Mouse (Mus musculus) CH12.LX (cell line): Measurements from ENCODE around the gene Fosb. TPM values are rescaled to one million over a fixed set of nuclear protein-coding genes. Genes with fewer than 3 reads are reported as not detected.

Source experiments
- DNase-seq: peaks from one replicate; pipeline ENCODE4 v3.0.0-alpha.2; 2013; ENCODE audit errors: extremely low read depth
- H3K27ac ChIP-seq: 2 replicates; pipeline ENCODE4 v1.5.1; 2012; ENCODE audit warnings: low read depth, mild to moderate bottlenecking, control low read depth, moderate library complexity; ENCODE audit not compliant: insufficient read depth
- H3K27me3 ChIP-seq: replicated peaks from 2 replicates; pipeline ENCODE3; 2012; ENCODE audit warnings: inconsistent platforms
- H3K36me3 ChIP-seq, 2 experiments: replicated peaks in 1 of 2; 2 replicates each; pipeline versions ENCODE3 to v1.6.1; 2012; ENCODE audit warnings: inconsistent platforms in 1 of 2, low read length in 1 of 2, mild to moderate bottlenecking in 1 of 2, mixed read lengths in 1 of 2, moderate library complexity in 1 of 2; ENCODE audit not compliant: control insufficient read depth in 1 of 2, insufficient read depth in 1 of 2
- H3K4me1 ChIP-seq, 2 experiments: 2 replicates each; pipeline ENCODE4 v1.6.1; 2012; ENCODE audit warnings: inconsistent platforms in 1 of 2, moderate library complexity in 1 of 2; ENCODE audit not compliant: insufficient read depth in 2 of 2, control insufficient read depth in 1 of 2
- H3K4me2 ChIP-seq: 2 replicates; pipeline ENCODE4 v1.6.1; 2012; ENCODE audit warnings: low read depth, mild to moderate bottlenecking, control low read depth; ENCODE audit not compliant: poor library complexity, insufficient read depth, severe bottlenecking
- H3K4me3 ChIP-seq, 3 experiments: fragments of 150-350 bp in 1 of 3; sonication (generic) in 1 of 3; replicated peaks in 1 of 3; 2 replicates each; pipeline versions ENCODE3 to v1.5.1; 2011 to 2012; ENCODE audit warnings: low read depth in 2 of 3, low read length in 2 of 3, mild to moderate bottlenecking in 2 of 3, moderate library complexity in 2 of 3, control low read depth in 1 of 3, improper control_type of control experiment in 1 of 3, inconsistent platforms in 1 of 3, mixed read lengths in 1 of 3; ENCODE audit not compliant: poor library complexity in 1 of 3
- H3K79me2 ChIP-seq: replicated peaks from 2 replicates; pipeline ENCODE4 v1.6.1; 2012; ENCODE audit warnings: mild to moderate bottlenecking, moderate library complexity; ENCODE audit not compliant: control insufficient read depth, poor library complexity, insufficient read depth, severe bottlenecking; ENCODE audit errors: extremely low read depth
- H3K9ac ChIP-seq: 2 replicates; pipeline ENCODE4 v1.6.1; 2012; ENCODE audit warnings: low read depth, mild to moderate bottlenecking, control low read depth, moderate library complexity; ENCODE audit not compliant: insufficient read depth
- H3K9me3 ChIP-seq: replicated peaks from 2 replicates; pipeline ENCODE3; 2012; ENCODE audit warnings: low read length, inconsistent platforms, mixed read lengths
- BHLHE40 ChIP-seq: IDR thresholded peaks from 2 replicates; pipeline ENCODE4 v1.6.1; 2011; ENCODE audit warnings: mild to moderate bottlenecking, low read depth, low read length, improper control_type of control experiment
- CHD1 ChIP-seq: IDR thresholded peaks from 2 replicates; pipeline ENCODE4 v1.6.1; 2012; ENCODE audit warnings: low read depth, low read length, improper control_type of control experiment, inconsistent platforms
- CHD2 ChIP-seq: IDR thresholded peaks from 2 replicates; pipeline ENCODE4 v1.6.1; 2011; ENCODE audit warnings: low read length, improper control_type of control experiment
- CTCF ChIP-seq, 2 experiments: IDR thresholded peaks in 1 of 2; conservative IDR thresholded peaks in 1 of 2; 2 replicates each; pipeline ENCODE4 v1.5.1; 2011 to 2012; ENCODE audit warnings: low read depth in 2 of 2, low read length in 2 of 2, improper control_type of control experiment in 1 of 2, inconsistent platforms in 1 of 2, mild to moderate bottlenecking in 1 of 2, moderate library complexity in 1 of 2
- ELF1 ChIP-seq: IDR thresholded peaks from 2 replicates; pipeline ENCODE4 v1.6.1; 2014; ENCODE audit warnings: low read depth, mild to moderate bottlenecking, inconsistent platforms, low read length, improper control_type of control experiment
- EP300 ChIP-seq: IDR thresholded peaks from 2 replicates; pipeline ENCODE4 v1.6.1; 2011; ENCODE audit warnings: low read length, improper control_type of control experiment
- ETS1 ChIP-seq: conservative IDR thresholded peaks from 2 replicates; pipeline ENCODE4 v1.6.1; 2012; ENCODE audit warnings: low read depth, mild to moderate bottlenecking, inconsistent platforms, low read length, improper control_type of control experiment, moderate library complexity
- GABPA ChIP-seq: IDR thresholded peaks from 2 replicates; pipeline ENCODE4 v1.6.1; 2012; ENCODE audit warnings: low read depth, low read length, improper control_type of control experiment, inconsistent platforms; ENCODE audit not compliant: insufficient replicate concordance
- HCFC1 ChIP-seq: IDR thresholded peaks from 2 replicates; pipeline ENCODE4 v1.6.1; 2012; ENCODE audit warnings: low read depth, mild to moderate bottlenecking, inconsistent platforms, low read length, improper control_type of control experiment
- JUND ChIP-seq: conservative IDR thresholded peaks from 2 replicates; pipeline ENCODE4 v1.6.1; 2011; ENCODE audit warnings: low read depth, low read length, improper control_type of control experiment
- MAFK ChIP-seq: IDR thresholded peaks from 2 replicates; pipeline ENCODE4 v1.6.1; 2011; ENCODE audit warnings: low read length, improper control_type of control experiment; ENCODE audit not compliant: insufficient replicate concordance
- MAX ChIP-seq: IDR thresholded peaks from 2 replicates; pipeline ENCODE4 v1.6.1; 2011; ENCODE audit warnings: low read length, improper control_type of control experiment
- MAZ ChIP-seq: IDR thresholded peaks from 2 replicates; pipeline ENCODE4 v1.6.1; 2012; ENCODE audit warnings: low read depth, mild to moderate bottlenecking, inconsistent platforms, low read length, improper control_type of control experiment, moderate library complexity
- MEF2A ChIP-seq: IDR thresholded peaks from 2 replicates; pipeline ENCODE4 v1.6.1; 2014; ENCODE audit warnings: low read depth, mild to moderate bottlenecking, inconsistent platforms, low read length, improper control_type of control experiment, borderline replicate concordance
- MXI1 ChIP-seq: IDR thresholded peaks from 2 replicates; pipeline ENCODE4 v1.6.1; 2011; ENCODE audit warnings: mild to moderate bottlenecking, low read depth, low read length, improper control_type of control experiment
- MYC ChIP-seq: IDR thresholded peaks from 2 replicates; pipeline ENCODE4 v1.6.1; 2011; ENCODE audit warnings: low read depth, mild to moderate bottlenecking, improper control_type of control experiment, low read length
- NELFE ChIP-seq: IDR thresholded peaks from 2 replicates; pipeline ENCODE4 v1.6.1; 2011; ENCODE audit warnings: low read depth, low read length, improper control_type of control experiment
- NRF1 ChIP-seq: IDR thresholded peaks from 2 replicates; pipeline ENCODE4 v1.6.1; 2014; ENCODE audit warnings: low read depth, mild to moderate bottlenecking, inconsistent platforms, low read length, improper control_type of control experiment, moderate library complexity
- POLR2A ChIP-seq: IDR thresholded peaks from 2 replicates; pipeline ENCODE4 v1.6.1; 2011; ENCODE audit warnings: low read depth, mild to moderate bottlenecking, improper control_type of control experiment, low read length
- POLR2AphosphoS2 ChIP-seq: IDR thresholded peaks from 2 replicates; pipeline ENCODE4 v1.6.1; 2011; ENCODE audit warnings: low read depth, low read length, improper control_type of control experiment
- RAD21 ChIP-seq: IDR thresholded peaks from 2 replicates; pipeline ENCODE4 v1.6.1; 2011; ENCODE audit warnings: low read depth, mild to moderate bottlenecking, low read length, improper control_type of control experiment, moderate library complexity
- RCOR1 ChIP-seq: conservative IDR thresholded peaks from 2 replicates; pipeline ENCODE4 v1.6.1; 2012; ENCODE audit warnings: low read depth, mild to moderate bottlenecking, inconsistent platforms, low read length, improper control_type of control experiment
- SIN3A ChIP-seq: IDR thresholded peaks from 2 replicates; pipeline ENCODE4 v1.6.1; 2012; ENCODE audit warnings: low read length, improper control_type of control experiment, inconsistent platforms
- TBP ChIP-seq: conservative IDR thresholded peaks from 2 replicates; pipeline ENCODE4 v1.6.1; 2011; ENCODE audit warnings: low read depth, low read length, improper control_type of control experiment
- TCF12 ChIP-seq: IDR thresholded peaks from 2 replicates; pipeline ENCODE4 v1.6.1; 2014; ENCODE audit warnings: low read depth, mild to moderate bottlenecking, inconsistent platforms, low read length, improper control_type of control experiment
- ZC3H11A ChIP-seq: IDR thresholded peaks from 2 replicates; pipeline ENCODE4 v1.6.1; 2012; ENCODE audit warnings: low read depth, mild to moderate bottlenecking, inconsistent platforms, low read length, improper control_type of control experiment
- ZKSCAN1 ChIP-seq: IDR thresholded peaks from 2 replicates; pipeline ENCODE4 v1.6.1; 2012; ENCODE audit warnings: low read depth, inconsistent platforms, low read length, improper control_type of control experiment, borderline replicate concordance
- ZMIZ1 ChIP-seq: IDR thresholded peaks from 2 replicates; pipeline ENCODE4 v1.6.1; 2012; ENCODE audit warnings: low read depth, mild to moderate bottlenecking, inconsistent platforms, low read length, improper control_type of control experiment
- dilution Hi-C: fragments of 300-500 bp; cut with MboI; formaldehyde crosslinking; loops from 2 replicates; pipeline ENCODE4 v1.14.3; 2020; ENCODE audit warnings: low sequenced_read_pairs; ENCODE audit not compliant: extremely low pct_unique_long_range_greater_than_20kb, extremely low pct_ligation_motif_present
- in situ Hi-C: fragments of 300-500 bp; cut with MboI; formaldehyde crosslinking; loops from 3 replicates; pipeline ENCODE4 v1.14.3; 2019; ENCODE audit warnings: low sequenced_read_pairs, low pct_ligation_motif_present, low pct_unique_long_range_greater_than_20kb, mixed read lengths
- polyA plus RNA-seq: library from polyadenylated mRNA; unstranded; fragments of >175 nt; gene quantifications from 2 replicates; pipeline ENCODE4 v1.2.1, GENCODE M21; 2012; ENCODE audit warnings: low read depth; ENCODE audit not compliant: insufficient read length
- total RNA-seq, 2 experiments: library from RNA; depleted of rRNA; stranded (reverse); fragments of 300-350 nt in 1 of 2; fragments of >200 nt in 1 of 2; gene quantifications; 2 replicates each; pipeline ENCODE4 v1.2.3; 2012 to 2014

Gene Fosb
- total and polyA plus RNA-seq, 3 experiments: 0.08 to 0.56 TPM; not detected in 1

- peak; percentile 90 for DNase-seq
- H3K4me1 ChIP-seq: peaks cover 12 to 42% of the 10 kb centered on the region in 2 experiments
- H3K79me2 ChIP-seq: peaks cover 35% of the 10 kb centered on the region
- dilution Hi-C loops: no loop called here
- TF ChIP-seq ZKSCAN1: no peak
- TF ChIP-seq CHD1: no peak
- 0 out of 2 replicates have a peak, but pooled peaks have one; percentile 2 for TF ChIP-seq MAFK
- TF ChIP-seq GABPA: no peak
- TF ChIP-seq TBP: no peak
- TF ChIP-seq ZMIZ1: no peak
- TF ChIP-seq TCF12: peak; percentile 41; the same call in 1 of the 2 replicates
- TF ChIP-seq MXI1: no peak; the same call in 1 of the 2 replicates
- TF ChIP-seq ELF1: 0 out of 2 replicates have a peak, but pooled peaks have one; percentile 7
- no peak for TF ChIP-seq MEF2A
- no peak for TF ChIP-seq ZC3H11A
- TF ChIP-seq HCFC1: no peak
- TF ChIP-seq MYC: peak; percentile 16; the same call in 1 of the 2 replicates
- peak; percentile 90 for TF ChIP-seq MAZ
- TF ChIP-seq RAD21: no peak
- peak; percentile 31; the same call in 1 of the 2 replicates for TF ChIP-seq EP300
- TF ChIP-seq MAX: peak; percentile 16; the same call in 1 of the 2 replicates
- TF ChIP-seq BHLHE40: no peak
- TF ChIP-seq ETS1: peak; percentile 9
- no peak; the same call in 1 of the 2 replicates for TF ChIP-seq NRF1
- peak; percentile 48 for TF ChIP-seq NELFE
- TF ChIP-seq RCOR1: no peak
- no peak for TF ChIP-seq CTCF (conservative IDR thresholded peaks at IDR 0.05 in 1 of 2, IDR thresholded peaks at IDR 0.05 in 1 of 2; ENCODE audit: low read depth in 2 of 2, low read length in 2 of 2)
- TF ChIP-seq JUND: no peak
- peak; percentile 90 for TF ChIP-seq CHD2
- TF ChIP-seq POLR2AphosphoS2: no peak
- TF ChIP-seq POLR2A: no peak; the same call in 1 of the 2 replicates
- no peak for TF ChIP-seq SIN3A
- peaks cover 7 to 9% of the 10 kb centered on the region in 2 experiments for H3K36me3 ChIP-seq
- in situ Hi-C loops: loop anchor here (5.0 kb wide), 1 partner anchor 40 kb away; no protein-coding TSS in a partner anchor
- H3K27me3 ChIP-seq: no peaks in the 10 kb centered on the region
- H3K9ac ChIP-seq: peak overlapping the region; percentile 91
- peak overlapping the region; percentile 69 for H3K4me2 ChIP-seq
- peak overlapping the region; percentile 75 to 95 (median 94) for H3K4me3 ChIP-seq
- peak overlapping the region; percentile 75 for H3K27ac ChIP-seq
- H3K9me3 ChIP-seq: peaks cover 2% of the 10 kb centered on the region
These were observed 37.6 kb downstream of the Fosb start for GRCm38 (mm10) chr7:19272173-19272764.
